Mouse (Mus musculus): ENCODE measurements around the gene Fam49a. TPM values are rescaled to one million over a fixed set of nuclear protein-coding genes. Genes with fewer than 3 reads are reported as not detected.

Gene Fam49a
- total and polyA plus RNA-seq, 3 experiments = 0.11 to 0.45 TPM; not detected in 1

DNA sequence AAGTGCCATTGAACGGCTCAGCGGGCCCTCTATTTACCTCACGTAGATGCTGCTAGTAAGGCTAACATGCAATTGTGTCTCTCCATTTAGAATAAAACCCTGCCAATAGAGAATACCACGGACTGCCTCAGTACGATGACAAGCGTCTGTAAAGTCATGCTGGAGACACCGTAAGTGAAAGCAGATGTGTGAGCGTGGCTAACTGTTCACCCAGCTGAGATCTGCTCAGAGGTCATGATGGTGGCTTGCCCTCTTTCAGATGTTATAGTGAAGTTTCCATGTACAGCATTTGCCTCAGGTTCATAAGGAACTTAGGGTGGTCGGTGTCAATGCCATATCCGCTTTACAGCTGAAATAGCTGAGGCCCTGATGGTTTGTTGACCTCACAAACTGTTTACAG, 100.4 kb downstream of the Fam49a start:
- Histone ChIP-seq H3K4me1 (ENCODE audit: insufficient read depth, low read depth, low read length) (no peaks in the 10 kb centered on the region), H3K4me3 (ENCODE audit: low read depth, low read length) (no peak overlapping the region), H3K27me3 (ENCODE audit: insufficient read depth, low read length) (no peaks in the 10 kb centered on the region), H3K36me3 (replicated peaks) (no peaks in the 10 kb centered on the region), H3K9me3 (replicated peaks) (no peaks in the 10 kb centered on the region)
- TF ChIP-seq CTCF (IDR thresholded peaks at IDR 0.05; ENCODE audit: low read depth, low read length) (no peak), TAL1 (conservative IDR thresholded peaks at IDR 0.05; ENCODE audit: low read depth, low read length) (no peak), GATA1 (IDR thresholded peaks at IDR 0.05; ENCODE audit: borderline replicate concordance, low read length) (no peak), POLR2AphosphoS5 (IDR thresholded peaks at IDR 0.05; ENCODE audit: insufficient replicate concordance, low read depth, low read length) (no peak), GATA2 (IDR thresholded peaks at IDR 0.05; ENCODE audit: borderline replicate concordance, low read depth, low read length) (no peak)
- DNase-seq (ENCODE audit: low spot score) = no peak
- ATAC-seq (ENCODE audit: extremely low read depth, insufficient number of reproducible peaks, low FRiP score, poor library complexity, severe bottlenecking) = no peak

DNA sequence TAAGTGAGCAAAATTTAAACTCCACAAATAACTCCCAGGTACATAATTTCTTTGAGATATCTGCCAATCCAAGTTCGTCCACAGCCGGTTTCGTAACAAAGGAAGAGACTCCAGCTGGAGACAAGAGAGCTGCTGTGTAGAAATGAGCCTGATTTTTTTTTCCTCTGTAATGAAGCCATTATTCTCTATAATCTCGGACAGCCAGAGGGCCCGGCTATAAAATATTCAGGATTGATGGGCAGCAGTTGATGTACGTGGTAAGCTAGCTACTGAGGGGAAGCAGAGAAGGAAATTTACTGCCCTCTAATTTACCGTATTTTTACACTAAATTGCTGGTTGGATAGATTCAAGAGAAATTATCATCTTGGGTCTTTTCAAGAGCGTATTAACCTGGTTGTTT, 102.3 kb downstream of the Fam49a start:
- H3K4me1 ChIP-seq (ENCODE audit: insufficient read depth, low read depth, low read length) = no peaks in the 10 kb centered on the region
- no peak overlapping the region for H3K4me3 ChIP-seq (ENCODE audit: low read depth, low read length)
- H3K27me3 ChIP-seq (ENCODE audit: insufficient read depth, low read length) = no peaks in the 10 kb centered on the region
- no peaks in the 10 kb centered on the region for H3K36me3 ChIP-seq (replicated peaks)
- DNase-seq (ENCODE audit: low spot score) (no peak), ATAC-seq (ENCODE audit: extremely low read depth, insufficient number of reproducible peaks, low FRiP score, poor library complexity, severe bottlenecking) (no peak)
- no peaks in the 10 kb centered on the region for H3K9me3 ChIP-seq (replicated peaks)
- TF ChIP-seq CTCF (IDR thresholded peaks at IDR 0.05; ENCODE audit: low read depth, low read length) (no peak), TAL1 (conservative IDR thresholded peaks at IDR 0.05; ENCODE audit: low read depth, low read length) (no peak)

DNA sequence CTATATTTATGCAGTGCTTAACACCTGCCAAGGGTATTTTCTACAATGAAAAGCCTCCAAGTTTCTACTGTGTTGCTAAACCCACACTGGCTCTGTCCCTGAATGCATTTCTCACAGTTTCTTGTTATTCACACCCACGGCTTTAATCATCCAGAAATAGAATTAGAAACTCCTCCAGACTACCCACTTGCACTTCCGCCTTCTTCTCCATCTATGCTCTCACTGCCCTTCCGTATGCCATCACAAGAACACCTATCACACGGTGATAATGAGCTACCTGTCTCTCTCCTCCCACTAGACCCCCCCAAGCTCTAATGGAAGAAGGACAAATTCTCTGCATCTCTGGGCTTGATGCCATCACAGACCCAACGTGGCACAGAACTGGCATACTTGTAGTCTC, 105.5 kb downstream of the Fam49a start:
- TF ChIP-seq GATA2 (IDR thresholded peaks at IDR 0.05; ENCODE audit: borderline replicate concordance, low read depth, low read length) (no peak), GATA1 (IDR thresholded peaks at IDR 0.05; ENCODE audit: borderline replicate concordance, low read length) (no peak), POLR2AphosphoS5 (IDR thresholded peaks at IDR 0.05; ENCODE audit: insufficient replicate concordance, low read depth, low read length) (no peak), CTCF (IDR thresholded peaks at IDR 0.05; ENCODE audit: low read depth, low read length) (no peak), TAL1 (conservative IDR thresholded peaks at IDR 0.05; ENCODE audit: low read depth, low read length) (no peak)

DNA sequence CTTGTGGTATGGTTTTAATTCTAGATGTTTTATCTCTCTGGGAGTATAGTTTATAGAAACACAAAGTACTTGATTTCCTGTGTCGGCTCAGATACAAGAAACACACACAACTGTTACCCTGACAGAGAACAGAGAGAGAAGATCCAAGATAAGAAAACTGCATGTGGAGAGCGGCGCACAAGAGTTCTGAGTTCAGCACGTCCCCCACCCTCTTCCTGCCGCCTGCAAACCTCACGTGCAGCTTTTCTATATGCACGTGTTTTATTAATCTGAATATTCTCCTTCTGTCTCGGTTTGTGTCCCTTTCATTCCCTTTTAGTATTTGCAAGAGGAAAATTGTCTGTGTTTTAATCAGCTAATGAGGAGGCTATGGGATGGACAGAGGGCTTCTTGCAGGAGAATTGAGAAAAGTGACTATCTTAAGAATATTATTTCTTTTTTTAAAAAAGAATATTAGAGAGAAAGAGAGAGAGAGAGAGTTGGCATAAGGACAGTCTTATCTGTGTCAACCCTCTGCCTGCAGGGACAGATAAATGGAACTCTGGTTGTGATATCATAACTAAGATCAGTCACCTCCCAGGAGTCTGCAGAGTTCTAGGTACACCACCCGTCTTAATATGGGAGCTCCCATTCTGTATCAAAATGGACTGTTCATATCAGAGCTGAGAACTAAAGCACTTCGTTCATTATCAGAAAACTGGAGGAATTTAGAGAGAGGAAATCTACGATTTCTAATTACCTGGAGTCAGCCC, 111.3 kb downstream of the Fam49a start:
- ATAC-seq (ENCODE audit: extremely low read depth, insufficient number of reproducible peaks, low FRiP score, poor library complexity, severe bottlenecking) (no peak), DNase-seq (ENCODE audit: low spot score) (no peak)
- Histone ChIP-seq H3K9me3 (replicated peaks) (peaks cover 3% of the 10 kb centered on the region), H3K27me3 (ENCODE audit: insufficient read depth, low read length) (no peaks in the 10 kb centered on the region), H3K36me3 (replicated peaks) (no peaks in the 10 kb centered on the region), H3K4me3 (ENCODE audit: low read depth, low read length) (no peak overlapping the region), H3K4me1 (ENCODE audit: insufficient read depth, low read depth, low read length) (no peaks in the 10 kb centered on the region)
- no peak for TF ChIP-seq CTCF (IDR thresholded peaks at IDR 0.05; ENCODE audit: low read depth, low read length)
- no peak for TF ChIP-seq TAL1 (conservative IDR thresholded peaks at IDR 0.05; ENCODE audit: low read depth, low read length)

More for the DNA sequence above, 105.5 kb downstream of the Fam49a start:
- no peak for DNase-seq (ENCODE audit: low spot score)
- H3K4me1 ChIP-seq (ENCODE audit: insufficient read depth, low read depth, low read length) = no peaks in the 10 kb centered on the region
- H3K36me3 ChIP-seq (replicated peaks) = no peaks in the 10 kb centered on the region
- H3K4me3 ChIP-seq (ENCODE audit: low read depth, low read length) = no peak overlapping the region
- peaks cover 3% of the 10 kb centered on the region; the same call in 1 of the 2 replicates for H3K9me3 ChIP-seq (replicated peaks)
- no peak for ATAC-seq (ENCODE audit: extremely low read depth, insufficient number of reproducible peaks, low FRiP score, poor library complexity, severe bottlenecking)
- H3K27me3 ChIP-seq (ENCODE audit: insufficient read depth, low read length) = no peaks in the 10 kb centered on the region

DNA sequence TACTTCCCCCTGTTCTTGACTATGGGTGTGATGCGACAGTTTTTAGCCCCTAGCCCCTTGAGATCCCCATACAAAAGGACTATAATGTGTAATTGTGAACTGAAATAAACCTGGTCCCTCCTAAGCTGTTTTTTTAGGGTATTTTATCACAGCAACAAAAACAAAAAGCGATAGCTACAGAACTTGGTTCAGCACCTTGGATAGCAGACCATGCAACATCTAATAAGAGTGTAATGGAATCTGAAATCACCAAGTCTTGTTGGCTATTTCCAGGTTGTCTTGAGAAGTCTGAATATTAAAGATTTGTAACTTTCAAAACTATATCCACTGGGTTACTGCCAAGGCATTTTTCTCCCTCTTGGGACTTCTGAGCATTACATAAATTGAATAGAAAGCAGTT, 117.1 kb downstream of the Fam49a start:
- ATAC-seq (ENCODE audit: extremely low read depth, insufficient number of reproducible peaks, low FRiP score, poor library complexity, severe bottlenecking) (no peak), DNase-seq (ENCODE audit: low spot score) (no peak)
- no peaks in the 10 kb centered on the region for H3K36me3 ChIP-seq (replicated peaks)
- H3K4me3 ChIP-seq (ENCODE audit: low read depth, low read length) = no peak overlapping the region
- no peaks in the 10 kb centered on the region for H3K9me3 ChIP-seq (replicated peaks)
- no peaks in the 10 kb centered on the region for H3K4me1 ChIP-seq (ENCODE audit: insufficient read depth, low read depth, low read length)
- H3K27me3 ChIP-seq (ENCODE audit: insufficient read depth, low read length) = no peaks in the 10 kb centered on the region
- TF ChIP-seq POLR2AphosphoS5 (IDR thresholded peaks at IDR 0.05; ENCODE audit: insufficient replicate concordance, low read depth, low read length) (no peak), CTCF (IDR thresholded peaks at IDR 0.05; ENCODE audit: low read depth, low read length) (no peak), GATA2 (IDR thresholded peaks at IDR 0.05; ENCODE audit: borderline replicate concordance, low read depth, low read length) (no peak), GATA1 (IDR thresholded peaks at IDR 0.05; ENCODE audit: borderline replicate concordance, low read length) (no peak), TAL1 (conservative IDR thresholded peaks at IDR 0.05; ENCODE audit: low read depth, low read length) (no peak)

DNA sequence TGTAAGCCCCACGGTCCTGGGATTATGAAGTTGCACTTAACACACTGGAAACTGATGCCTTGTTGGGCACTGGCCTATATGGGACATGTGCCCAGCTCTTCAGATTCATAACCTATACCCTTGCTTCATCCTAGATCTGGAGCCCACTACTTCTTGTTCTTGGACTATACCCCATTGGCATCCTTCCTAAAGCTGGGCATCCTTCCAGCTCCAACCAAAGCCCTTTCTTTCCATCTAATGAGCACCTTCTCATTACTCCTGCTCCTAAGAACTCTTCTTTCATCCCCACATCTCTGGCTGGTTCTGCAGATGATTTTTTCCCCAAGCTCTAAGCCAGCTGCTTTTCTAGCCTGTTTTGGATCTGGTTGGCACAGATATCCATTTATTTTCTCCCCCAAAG, 127.3 kb downstream of the Fam49a start:
- peaks cover 6% of the 10 kb centered on the region; the same call in 1 of the 2 replicates for H3K9me3 ChIP-seq (replicated peaks)
- no peaks in the 10 kb centered on the region for H3K4me1 ChIP-seq (ENCODE audit: insufficient read depth, low read depth, low read length)
- DNase-seq (ENCODE audit: low spot score) = no peak
- H3K4me3 ChIP-seq (ENCODE audit: low read depth, low read length) = no peak overlapping the region
- H3K27me3 ChIP-seq (ENCODE audit: insufficient read depth, low read length) = no peaks in the 10 kb centered on the region
- no peak for ATAC-seq (ENCODE audit: extremely low read depth, insufficient number of reproducible peaks, low FRiP score, poor library complexity, severe bottlenecking)
- TF ChIP-seq CTCF (IDR thresholded peaks at IDR 0.05; ENCODE audit: low read depth, low read length) (no peak), TAL1 (conservative IDR thresholded peaks at IDR 0.05; ENCODE audit: low read depth, low read length) (no peak), POLR2AphosphoS5 (IDR thresholded peaks at IDR 0.05; ENCODE audit: insufficient replicate concordance, low read depth, low read length) (no peak), GATA2 (IDR thresholded peaks at IDR 0.05; ENCODE audit: borderline replicate concordance, low read depth, low read length) (no peak), GATA1 (IDR thresholded peaks at IDR 0.05; ENCODE audit: borderline replicate concordance, low read length) (no peak)
- no peaks in the 10 kb centered on the region for H3K36me3 ChIP-seq (replicated peaks)

Measured in G1E (cell line).